Mouse (Mus musculus) hindbrain, embryonic 12.5 days (tissue): ENCODE results near the gene Pcgf2. TPM values are rescaled to one million over a fixed set of nuclear protein-coding genes. Genes with fewer than 3 reads are reported as not detected.
A peak's percentile ranks its signal among the peaks of the same experiment; 100 is the strongest.

ENCODE experiments used
- ATAC-seq: fragments of 200-750 bp; cut with Nextera tagmentation; 2 replicates; pipeline ENCODE4 v1.8.0; 2017; ENCODE audit warnings: moderate TSS enrichment; ENCODE audit not compliant: low FRiP score
- H3K27ac ChIP-seq: fragments of 300-500 bp; sonication (generic); 2 replicates; pipeline ENCODE4 v1.5.1; 2016; ENCODE audit warnings: mild to moderate bottlenecking
- H3K27me3 ChIP-seq: fragments of 300-500 bp; sonication (generic); 2 replicates; pipeline ENCODE4 v1.6.1; 2016; ENCODE audit warnings: mild to moderate bottlenecking
- H3K36me3 ChIP-seq: fragments of 300-500 bp; sonication (generic); 2 replicates; pipeline ENCODE4 v1.6.1; 2016; ENCODE audit warnings: mild to moderate bottlenecking
- H3K4me1 ChIP-seq: fragments of 300-500 bp; sonication (generic); 2 replicates; pipeline ENCODE4 v1.6.1; 2016
- H3K4me2 ChIP-seq: fragments of 300-500 bp; sonication (generic); replicated peaks from 2 replicates; pipeline ENCODE4 v1.6.1; 2016; ENCODE audit warnings: mild to moderate bottlenecking
- H3K4me3 ChIP-seq: fragments of 300-500 bp; sonication (generic); 2 replicates; pipeline ENCODE4 v1.5.1; 2016; ENCODE audit warnings: mild to moderate bottlenecking
- H3K9ac ChIP-seq: fragments of 300-500 bp; sonication (generic); 2 replicates; pipeline ENCODE4 v1.6.1; 2016; ENCODE audit warnings: mild to moderate bottlenecking, moderate library complexity
- H3K9me3 ChIP-seq: fragments of 300-500 bp; sonication (generic); replicated peaks from 2 replicates; pipeline ENCODE4 v1.6.1; 2016; ENCODE audit warnings: mild to moderate bottlenecking
- WGBS: fragments of 180-500 bp; shearing (Covaris S2); methylation state at CpG from one replicate; pipeline ENCODE4 v1.1.7; 2016; 5-methylcytosine and 5-hydroxymethylcytosine counted together
- polyA plus RNA-seq: library from polyadenylated mRNA; unstranded; fragments of >200 nt; fragmentation: Nextera tagmentation; extraction: Ambion mirVana; gene quantifications from 2 replicates; pipeline ENCODE4 v1.2.1, GENCODE M21; 2016

Pcgf2 gene
- polyA plus RNA-seq = 23.3 and 24.7 TPM in 2 replicates

GRCm38 (mm10) chr11:97700003-97700745, at the start of gene Pcgf2:
TSS of gene Pcgf2 (minus strand) at chr11:97700497.
- Histone ChIP-seq H3K36me3 (no peaks in the 10 kb centered on the region), H3K9ac (peak within 1 kb of the TSS; percentile 83), H3K27me3 (no peaks in the 10 kb centered on the region), H3K27ac (peak within 1 kb of the TSS; percentile 99), H3K4me2 (peak within 1 kb of the TSS; percentile 87), H3K4me3 (peak within 1 kb of the TSS; percentile 85), H3K4me1 (peaks cover 53% of the 10 kb centered on the region), H3K9me3 (no peaks in the 10 kb centered on the region)
- under 1% methylated on average over 85 of the region's 85 CpGs for WGBS
- ATAC-seq = peak; percentile 23

GRCm38 (mm10) chr11:97748496-97748895, 48.2 kb upstream of the Pcgf2 start:
- H3K4me3 ChIP-seq = no peak overlapping the region
- WGBS = 86% methylated on average over 5 of the region's 5 CpGs
- no peak overlapping the region for H3K4me2 ChIP-seq
- H3K9me3 ChIP-seq = no peaks in the 10 kb centered on the region
- no peak for ATAC-seq
- H3K36me3 ChIP-seq = peaks cover 72% of the 10 kb centered on the region
- H3K27me3 ChIP-seq = no peaks in the 10 kb centered on the region
- H3K4me1 ChIP-seq = peaks cover 5% of the 10 kb centered on the region
- H3K9ac ChIP-seq = no peak overlapping the region
- no peak overlapping the region for H3K27ac ChIP-seq

GRCm38 (mm10) chr11:97747773-97748172, 47.5 kb upstream of the Pcgf2 start:
- Histone ChIP-seq H3K36me3 (peaks cover 65% of the 10 kb centered on the region), H3K27ac (no peak overlapping the region), H3K9me3 (no peaks in the 10 kb centered on the region), H3K4me3 (no peak overlapping the region), H3K27me3 (no peaks in the 10 kb centered on the region), H3K4me2 (no peak overlapping the region), H3K4me1 (peaks cover 13% of the 10 kb centered on the region), H3K9ac (no peak overlapping the region)
- no peak for ATAC-seq
- 91% methylated on average over 8 of the region's 8 CpGs for WGBS

GRCm38 (mm10) chr11:97745331-97745721, 45.0 kb upstream of the Pcgf2 start:
- no peak; the same call in 1 of the 2 replicates for ATAC-seq
- Histone ChIP-seq H3K36me3 (peaks cover 42% of the 10 kb centered on the region), H3K27ac (peak overlapping the region; percentile 97), H3K4me3 (peak overlapping the region; percentile 84), H3K4me2 (peak overlapping the region; percentile 84), H3K27me3 (no peaks in the 10 kb centered on the region), H3K9ac (no peak overlapping the region), H3K4me1 (peaks cover 24% of the 10 kb centered on the region), H3K9me3 (no peaks in the 10 kb centered on the region)
- WGBS = 11% methylated on average over 13 of the region's 13 CpGs

- H3K27ac ChIP-seq = peak overlapping the region; percentile 97
- peak; percentile 96 for ATAC-seq
- H3K4me3 ChIP-seq = peak overlapping the region; percentile 84
- no peaks in the 10 kb centered on the region for H3K27me3 ChIP-seq
- H3K4me1 ChIP-seq = peaks cover 28% of the 10 kb centered on the region
- no peaks in the 10 kb centered on the region for H3K9me3 ChIP-seq
- H3K36me3 ChIP-seq = peaks cover 37% of the 10 kb centered on the region
- peak overlapping the region; percentile 84 for H3K4me2 ChIP-seq
- under 1% methylated on average over 27 of the region's 57 CpGs for WGBS
- H3K9ac ChIP-seq = peak overlapping the region; percentile 89
Measured at GRCm38 (mm10) chr11:97744718-97745330, 44.5 kb upstream of the Pcgf2 start.

- peak within 1 kb of the TSS; percentile 84 for H3K4me3 ChIP-seq
Measured at GRCm38 (mm10) chr11:97744063-97744717, 43.9 kb upstream of the Pcgf2 start, which contains the start of gene Pip4k2b. TSS of gene Pip4k2b (minus strand) at chr11:97744704.

GRCm38 (mm10) chr11:97743423-97743822, 43.1 kb upstream of the Pcgf2 start:
- Histone ChIP-seq H3K4me2 (peak overlapping the region; percentile 84), H3K4me1 (peaks cover 28% of the 10 kb centered on the region), H3K4me3 (peak overlapping the region; percentile 84), H3K9me3 (no peaks in the 10 kb centered on the region), H3K9ac (peak overlapping the region; percentile 89), H3K36me3 (peaks cover 26% of the 10 kb centered on the region), H3K27me3 (no peaks in the 10 kb centered on the region), H3K27ac (0 out of 2 replicates have a peak overlapping the region, but pooled peaks have one; percentile 97)
- 45% methylated on average over 9 of the region's 9 CpGs for WGBS
- no peak for ATAC-seq

More at GRCm38 (mm10) chr11:97744063-97744717, 43.9 kb upstream of the Pcgf2 start, which contains the start of gene Pip4k2b:
- H3K27ac ChIP-seq = peak within 1 kb of the TSS; percentile 97
- peak; percentile 29 for ATAC-seq
- H3K9ac ChIP-seq = peak within 1 kb of the TSS; percentile 89
- H3K4me1 ChIP-seq = peaks cover 28% of the 10 kb centered on the region
- under 1% methylated on average over 52 of the region's 63 CpGs for WGBS
- peaks cover 31% of the 10 kb centered on the region for H3K36me3 ChIP-seq
- peak within 1 kb of the TSS; percentile 84 for H3K4me2 ChIP-seq
- H3K27me3 ChIP-seq = no peaks in the 10 kb centered on the region
- H3K9me3 ChIP-seq = no peaks in the 10 kb centered on the region

- peak overlapping the region; percentile 84 for H3K4me2 ChIP-seq
- no peaks in the 10 kb centered on the region for H3K9me3 ChIP-seq
- WGBS = 78% methylated on average over 9 of the region's 9 CpGs
- no peak overlapping the region for H3K27ac ChIP-seq
- H3K36me3 ChIP-seq = peaks cover 17% of the 10 kb centered on the region
- ATAC-seq = no peak
- peak overlapping the region; percentile 84 for H3K4me3 ChIP-seq
- peaks cover 28% of the 10 kb centered on the region for H3K4me1 ChIP-seq
- no peaks in the 10 kb centered on the region for H3K27me3 ChIP-seq
- H3K9ac ChIP-seq = peak overlapping the region; percentile 89
Measured at GRCm38 (mm10) chr11:97742591-97742990, 42.3 kb upstream of the Pcgf2 start.

- H3K9me3 ChIP-seq = no peaks in the 10 kb centered on the region
- no peak for ATAC-seq
- H3K4me2 ChIP-seq = peak overlapping the region; percentile 84
- peaks cover 28% of the 10 kb centered on the region for H3K4me1 ChIP-seq
- H3K9ac ChIP-seq = no peak overlapping the region; the same call in 1 of the 2 replicates
- no peak overlapping the region for H3K4me3 ChIP-seq
- H3K36me3 ChIP-seq = peaks cover 13% of the 10 kb centered on the region
- H3K27ac ChIP-seq = no peak overlapping the region
- WGBS = 93% methylated on average over 5 of the region's 5 CpGs
- no peaks in the 10 kb centered on the region for H3K27me3 ChIP-seq
Measured at GRCm38 (mm10) chr11:97742157-97742556, 41.9 kb upstream of the Pcgf2 start.

GRCm38 (mm10) chr11:97740190-97740589, 39.9 kb upstream of the Pcgf2 start:
- Histone ChIP-seq H3K27ac (no peak overlapping the region), H3K36me3 (no peaks in the 10 kb centered on the region), H3K4me2 (no peak overlapping the region), H3K9me3 (no peaks in the 10 kb centered on the region), H3K9ac (no peak overlapping the region), H3K4me3 (no peak overlapping the region), H3K27me3 (no peaks in the 10 kb centered on the region), H3K4me1 (peaks cover 25% of the 10 kb centered on the region)
- ATAC-seq = no peak
- 49% methylated on average over 7 of the region's 7 CpGs for WGBS

GRCm38 (mm10) chr11:97739155-97739554, 38.9 kb upstream of the Pcgf2 start:
- H3K4me3 ChIP-seq = no peak overlapping the region
- WGBS = 87% methylated on average over 3 of the region's 3 CpGs
- H3K27me3 ChIP-seq = no peaks in the 10 kb centered on the region
- peaks cover 27% of the 10 kb centered on the region for H3K4me1 ChIP-seq
- no peak overlapping the region for H3K9ac ChIP-seq
- H3K9me3 ChIP-seq = no peaks in the 10 kb centered on the region
- H3K36me3 ChIP-seq = no peaks in the 10 kb centered on the region
- H3K27ac ChIP-seq = no peak overlapping the region
- H3K4me2 ChIP-seq = no peak overlapping the region
- no peak for ATAC-seq

- no peaks in the 10 kb centered on the region for H3K9me3 ChIP-seq
- no peak for ATAC-seq
- H3K9ac ChIP-seq = no peak overlapping the region
- H3K4me3 ChIP-seq = no peak overlapping the region
- no peak overlapping the region for H3K4me2 ChIP-seq
- no peaks in the 10 kb centered on the region for H3K36me3 ChIP-seq
- H3K4me1 ChIP-seq = peaks cover 31% of the 10 kb centered on the region
- H3K27me3 ChIP-seq = no peaks in the 10 kb centered on the region
- WGBS = 65% methylated on average over 6 of the region's 6 CpGs
- H3K27ac ChIP-seq = no peak overlapping the region
Measured at GRCm38 (mm10) chr11:97738703-97739102, 38.4 kb upstream of the Pcgf2 start.
